In the genomic region with DNA sequence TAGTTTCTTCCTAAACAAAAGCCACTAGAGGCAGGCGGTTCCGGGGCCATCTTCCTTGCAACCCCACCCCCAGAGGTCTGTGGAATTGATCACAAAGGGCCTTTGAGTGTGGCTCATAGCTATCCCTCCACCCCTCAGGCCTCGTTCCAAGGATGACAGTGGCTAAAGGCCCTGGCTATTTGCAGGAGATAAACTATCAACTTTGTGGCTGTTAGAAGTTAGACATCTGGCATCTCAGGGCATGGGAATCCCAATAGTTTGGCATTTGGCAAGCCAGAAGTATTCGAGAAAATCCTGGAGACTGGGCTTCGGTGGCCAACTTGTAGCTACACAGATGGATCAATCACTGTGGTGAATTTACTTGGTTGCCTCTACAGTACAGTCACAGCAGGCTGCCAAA, we compare ENCODE assay signal across 16 mouse cellular contexts.
"Had no signal": no experiment of that assay in that cellular context is flagged by ENCODE, and none has a peak within 500 bp of the region (broad histone marks: within the 10 kb centered on the region; RNA-seq: fewer than 3 reads in every experiment).

No protein-coding gene starts in this region.

- H3K27ac ChIP-seq: liver, embryonic 14.5 days; lung, embryonic 15.5 days had no signal

- H3K4me3 ChIP-seq: kidney, embryonic 15.5 days; left cerebral cortex, adult 2 months; lung, embryonic 15.5 days had no signal

- DNase-seq: kidney, adult 11 months; kidney, adult 8-10 months; kidney, postnatal 10 days; kidney, postnatal 36 days; lung, adult 18-20 months; lung, postnatal 10 days; lung, postnatal 36 days; midbrain, embryonic 14.5 days; thymus, adult 18-20 months; thymus, postnatal 36 days had no signal

- H3K9me3 ChIP-seq: kidney, embryonic 15.5 days; lung, embryonic 15.5 days had no signal

- H3K4me2 ChIP-seq: kidney, embryonic 15.5 days; liver, embryonic 11.5 days; lung, embryonic 15.5 days; midbrain, embryonic 11.5 days had no signal

- H3K27me3 ChIP-seq: kidney, embryonic 15.5 days; lung, embryonic 15.5 days had no signal

- H3K9ac ChIP-seq: kidney, embryonic 15.5 days; liver, embryonic 14.5 days; lung, embryonic 15.5 days had no signal
